Mouse (Mus musculus): ENCODE results near the gene Cadps.

Gene Cadps

GRCm38 (mm10) chr14:12685015-12685414 lies 137.9 kb downstream of the Cadps start:
- DNase-seq (ENCODE audit: low read depth, low spot score) = no peak
- H3K27me3 ChIP-seq (ENCODE audit: control insufficient read depth, insufficient read depth, low read length, poor library complexity, severe bottlenecking) = no peaks in the 10 kb centered on the region
- H3K36me3 ChIP-seq (ENCODE audit: control insufficient read depth, insufficient read depth, low read length, poor library complexity, severe bottlenecking) = no peaks in the 10 kb centered on the region

GRCm38 (mm10) chr14:12680819-12681638 lies 141.8 kb downstream of the Cadps start:
- no peak for DNase-seq (ENCODE audit: low read depth, low spot score)
- Histone ChIP-seq H3K36me3 (ENCODE audit: control insufficient read depth, insufficient read depth, low read length, poor library complexity, severe bottlenecking) (no peaks in the 10 kb centered on the region), H3K27me3 (ENCODE audit: control insufficient read depth, insufficient read depth, low read length, poor library complexity, severe bottlenecking) (no peaks in the 10 kb centered on the region)

- DNase-seq (ENCODE audit: low read depth, low spot score) = no peak
- Histone ChIP-seq H3K27me3 (ENCODE audit: control insufficient read depth, insufficient read depth, low read length, poor library complexity, severe bottlenecking) (no peaks in the 10 kb centered on the region), H3K36me3 (ENCODE audit: control insufficient read depth, insufficient read depth, low read length, poor library complexity, severe bottlenecking) (no peaks in the 10 kb centered on the region)
Measured at GRCm38 (mm10) chr14:12661430-12661829, 161.4 kb downstream of the Cadps start.

- Histone ChIP-seq H3K36me3 (ENCODE audit: control insufficient read depth, insufficient read depth, low read length, poor library complexity, severe bottlenecking) (no peaks in the 10 kb centered on the region), H3K27me3 (ENCODE audit: control insufficient read depth, insufficient read depth, low read length, poor library complexity, severe bottlenecking) (no peaks in the 10 kb centered on the region)
- DNase-seq (ENCODE audit: low read depth, low spot score) = no peak
Measured at GRCm38 (mm10) chr14:12657351-12657750, 165.5 kb downstream of the Cadps start.

- Histone ChIP-seq H3K36me3 (ENCODE audit: control insufficient read depth, insufficient read depth, low read length, poor library complexity, severe bottlenecking) (no peaks in the 10 kb centered on the region), H3K27me3 (ENCODE audit: control insufficient read depth, insufficient read depth, low read length, poor library complexity, severe bottlenecking) (no peaks in the 10 kb centered on the region)
- no peak for DNase-seq (ENCODE audit: low read depth, low spot score)
Measured at GRCm38 (mm10) chr14:12642868-12643512, 179.9 kb downstream of the Cadps start.

- no peak for DNase-seq (ENCODE audit: low read depth, low spot score)
- Histone ChIP-seq H3K36me3 (ENCODE audit: control insufficient read depth, insufficient read depth, low read length, poor library complexity, severe bottlenecking) (no peaks in the 10 kb centered on the region), H3K27me3 (ENCODE audit: control insufficient read depth, insufficient read depth, low read length, poor library complexity, severe bottlenecking) (no peaks in the 10 kb centered on the region)
Measured at GRCm38 (mm10) chr14:12638762-12639161, 184.1 kb downstream of the Cadps start.

- H3K36me3 ChIP-seq (ENCODE audit: control insufficient read depth, insufficient read depth, low read length, poor library complexity, severe bottlenecking) = no peaks in the 10 kb centered on the region
- no peak for DNase-seq (ENCODE audit: low read depth, low spot score)
- H3K27me3 ChIP-seq (ENCODE audit: control insufficient read depth, insufficient read depth, low read length, poor library complexity, severe bottlenecking) = no peaks in the 10 kb centered on the region
Measured at GRCm38 (mm10) chr14:12637121-12637754, 185.6 kb downstream of the Cadps start.

- no peak for DNase-seq (ENCODE audit: low read depth, low spot score)
- no peaks in the 10 kb centered on the region for H3K27me3 ChIP-seq (ENCODE audit: control insufficient read depth, insufficient read depth, low read length, poor library complexity, severe bottlenecking)
- no peaks in the 10 kb centered on the region for H3K36me3 ChIP-seq (ENCODE audit: control insufficient read depth, insufficient read depth, low read length, poor library complexity, severe bottlenecking)
Measured at GRCm38 (mm10) chr14:12624256-12625130, 198.4 kb downstream of the Cadps start.

GRCm38 (mm10) chr14:12607025-12607424 lies 215.9 kb downstream of the Cadps start:
- H3K36me3 ChIP-seq (ENCODE audit: control insufficient read depth, insufficient read depth, low read length, poor library complexity, severe bottlenecking) = no peaks in the 10 kb centered on the region
- H3K27me3 ChIP-seq (ENCODE audit: control insufficient read depth, insufficient read depth, low read length, poor library complexity, severe bottlenecking) = no peaks in the 10 kb centered on the region
- no peak for DNase-seq (ENCODE audit: low read depth, low spot score)

- H3K36me3 ChIP-seq (ENCODE audit: control insufficient read depth, insufficient read depth, low read length, poor library complexity, severe bottlenecking) = no peaks in the 10 kb centered on the region
- no peak for DNase-seq (ENCODE audit: low read depth, low spot score)
- no peaks in the 10 kb centered on the region for H3K27me3 ChIP-seq (ENCODE audit: control insufficient read depth, insufficient read depth, low read length, poor library complexity, severe bottlenecking)
Measured at GRCm38 (mm10) chr14:12606202-12606601, 216.7 kb downstream of the Cadps start.

GRCm38 (mm10) chr14:12602080-12602479 lies 220.8 kb downstream of the Cadps start:
- no peaks in the 10 kb centered on the region for H3K27me3 ChIP-seq (ENCODE audit: control insufficient read depth, insufficient read depth, low read length, poor library complexity, severe bottlenecking)
- DNase-seq (ENCODE audit: low read depth, low spot score) = no peak
- H3K36me3 ChIP-seq (ENCODE audit: control insufficient read depth, insufficient read depth, low read length, poor library complexity, severe bottlenecking) = no peaks in the 10 kb centered on the region

- no peak for DNase-seq (ENCODE audit: low read depth, low spot score)
- no peaks in the 10 kb centered on the region for H3K27me3 ChIP-seq (ENCODE audit: control insufficient read depth, insufficient read depth, low read length, poor library complexity, severe bottlenecking)
- no peaks in the 10 kb centered on the region for H3K36me3 ChIP-seq (ENCODE audit: control insufficient read depth, insufficient read depth, low read length, poor library complexity, severe bottlenecking)
Measured at GRCm38 (mm10) chr14:12595326-12595725, 227.6 kb downstream of the Cadps start.

- H3K27me3 ChIP-seq (ENCODE audit: control insufficient read depth, insufficient read depth, low read length, poor library complexity, severe bottlenecking) = no peaks in the 10 kb centered on the region
- DNase-seq (ENCODE audit: low read depth, low spot score) = no peak
- no peaks in the 10 kb centered on the region for H3K36me3 ChIP-seq (ENCODE audit: control insufficient read depth, insufficient read depth, low read length, poor library complexity, severe bottlenecking)
Measured at GRCm38 (mm10) chr14:12592472-12593075, 230.3 kb downstream of the Cadps start.

- no peaks in the 10 kb centered on the region for H3K27me3 ChIP-seq (ENCODE audit: control insufficient read depth, insufficient read depth, low read length, poor library complexity, severe bottlenecking)
- H3K36me3 ChIP-seq (ENCODE audit: control insufficient read depth, insufficient read depth, low read length, poor library complexity, severe bottlenecking) = no peaks in the 10 kb centered on the region
- DNase-seq (ENCODE audit: low read depth, low spot score) = no peak
Measured at GRCm38 (mm10) chr14:12591829-12592228, 231.1 kb downstream of the Cadps start.

Data from splenic B cell, adult 2 months (primary cell).